In the genomic region with DNA sequence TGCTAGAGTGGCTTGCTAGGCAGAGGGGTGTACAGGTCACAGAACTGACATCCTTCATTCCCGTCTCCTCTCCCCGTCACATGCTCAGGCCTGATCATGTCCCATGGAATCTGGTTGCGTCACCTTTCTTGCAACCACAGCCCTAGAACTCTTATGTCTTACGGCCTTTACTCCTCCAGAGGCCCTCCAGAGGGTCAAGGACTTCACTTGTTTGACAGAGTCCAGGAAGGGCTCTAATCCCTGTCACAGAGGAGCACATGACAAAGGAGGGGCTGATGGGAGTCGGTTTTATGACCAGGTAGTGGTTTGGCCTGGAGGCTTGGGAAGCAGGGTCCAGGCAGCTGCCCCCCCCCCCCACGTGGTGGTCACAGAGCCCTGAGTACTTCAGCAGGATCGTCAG, we compare ENCODE assay signal across 11 mouse cellular contexts. TPM values are rescaled to one million over a fixed set of nuclear protein-coding genes. Genes with fewer than 3 reads are reported as not detected.
DNase-seq lines count a peak whose midpoint lies in the region; ATAC-seq lines count a peak whose summit lies in the region.
"Had no signal": no experiment of that assay in that cellular context is flagged by ENCODE, and none has a peak within 500 bp of the region (broad histone marks: within the 10 kb centered on the region; RNA-seq: fewer than 3 reads in every experiment).

No protein-coding gene starts in this region.

- WGBS in embryonic facial prominence, embryonic 14.5 days, result 48% methylated on average over 7 of the region's 7 CpGs
- 40% methylated on average over 7 of the region's 7 CpGs for WGBS in intestine, embryonic 16.5 days
- WGBS in midbrain, embryonic 15.5 days, result 66% methylated on average over 7 of the region's 7 CpGs

- DNase-seq in embryo, embryonic 10.5 days (ENCODE audit: low spot score), result peak; percentile 6
- DNase-seq in embryo, embryonic 11 days, result no peak
- no peak for DNase-seq in embryonic facial prominence, embryonic 14.5 days (ENCODE audit: low spot score)
- DNase-seq in ovary, adult 18-20 months (ENCODE audit: low spot score), result no peak
- no peak for DNase-seq in spleen, adult 12 weeks (ENCODE audit: low spot score)
- no peak for DNase-seq in adrenal gland, adult 2 months
- DNase-seq: cerebellum, adult 9-11 months; gastrocnemius, adult 2 months had no signal

- H3K27ac ChIP-seq in embryonic facial prominence, embryonic 14.5 days (replicated peaks; ENCODE audit: low read depth, low read length), result 0 out of 2 replicates have a peak overlapping the region, but pooled peaks have one; percentile 45
- H3K27ac ChIP-seq in intestine, embryonic 16.5 days (ENCODE audit: low read length), result peak overlapping the region; percentile 77
- H3K27ac ChIP-seq in midbrain, embryonic 15.5 days, result no peak overlapping the region
- H3K27ac ChIP-seq: gastrocnemius, adult 2 months; layer of hippocampus, adult 2 months had no signal

- peak overlapping the region; percentile 75 for H3K4me2 ChIP-seq in embryonic facial prominence, embryonic 14.5 days (ENCODE audit: low read depth, low read length)
- peak overlapping the region; percentile 40 for H3K4me2 ChIP-seq in intestine, embryonic 16.5 days (ENCODE audit: low read depth, low read length)
- peak overlapping the region; percentile 75 for H3K4me2 ChIP-seq in midbrain, embryonic 15.5 days

- H3K27me3 ChIP-seq in embryonic facial prominence, embryonic 14.5 days (replicated peaks; ENCODE audit: control insufficient read depth, insufficient read depth, low read length), result no peaks in the 10 kb centered on the region
- no peaks in the 10 kb centered on the region for H3K27me3 ChIP-seq in intestine, embryonic 16.5 days (replicated peaks; ENCODE audit: control insufficient read depth, insufficient read depth, low read length)
- no peaks in the 10 kb centered on the region for H3K27me3 ChIP-seq in midbrain, embryonic 15.5 days (replicated peaks)

- ATAC-seq in embryonic facial prominence, embryonic 14.5 days (ENCODE audit: low read depth), result no peak
- peak; percentile 86 for ATAC-seq in intestine, embryonic 16.5 days
- no peak for ATAC-seq in midbrain, embryonic 15.5 days (replicated peaks)

- H3K36me3 ChIP-seq in embryonic facial prominence, embryonic 14.5 days (ENCODE audit: control insufficient read depth, insufficient read depth, low read length), result no peaks in the 10 kb centered on the region
- H3K36me3 ChIP-seq in intestine, embryonic 16.5 days (ENCODE audit: control insufficient read depth, insufficient read depth, low read length), result no peaks in the 10 kb centered on the region
- H3K36me3 ChIP-seq in midbrain, embryonic 15.5 days (replicated peaks), result no peaks in the 10 kb centered on the region

- H3K9ac ChIP-seq in embryonic facial prominence, embryonic 14.5 days (ENCODE audit: low read depth, low read length), result 0 out of 2 replicates have a peak overlapping the region, but pooled peaks have one; percentile 2
- H3K9ac ChIP-seq in intestine, embryonic 16.5 days (ENCODE audit: low read depth, low read length), result peak overlapping the region; percentile 42; the same call in 1 of the 2 replicates
- peak overlapping the region; percentile 7; the same call in 1 of the 2 replicates for H3K9ac ChIP-seq in midbrain, embryonic 15.5 days

- H3K4me1 ChIP-seq in embryonic facial prominence, embryonic 14.5 days (ENCODE audit: control insufficient read depth, insufficient read depth, low read length), result peaks cover 13% of the 10 kb centered on the region
- peaks cover 49% of the 10 kb centered on the region for H3K4me1 ChIP-seq in intestine, embryonic 16.5 days (ENCODE audit: control insufficient read depth, insufficient read depth, low read length)
- peaks cover 49% of the 10 kb centered on the region for H3K4me1 ChIP-seq in midbrain, embryonic 15.5 days

- no peak overlapping the region; the same call in 1 of the 2 replicates for H3K4me3 ChIP-seq in embryonic facial prominence, embryonic 14.5 days (ENCODE audit: low read depth, low read length)
- H3K4me3 ChIP-seq in intestine, embryonic 16.5 days (ENCODE audit: low read length), result peak overlapping the region; percentile 5; the same call in 1 of the 2 replicates
- peak overlapping the region; percentile 81; the same call in 1 of the 2 replicates for H3K4me3 ChIP-seq in midbrain, embryonic 15.5 days
- H3K4me3 ChIP-seq: gastrocnemius, adult 2 months had no signal

- H3K9me3 ChIP-seq in embryonic facial prominence, embryonic 14.5 days (ENCODE audit: control insufficient read depth, low read length), result no peaks in the 10 kb centered on the region
- H3K9me3 ChIP-seq in intestine, embryonic 16.5 days (ENCODE audit: control insufficient read depth, low read length), result no peaks in the 10 kb centered on the region
- H3K9me3 ChIP-seq in midbrain, embryonic 15.5 days, result no peaks in the 10 kb centered on the region

RNA-seq across cellular contexts. Expression of gene Pik3ip1, which starts 38.8 kb away (rescaled TPM):
- 14.4 and 16.2 TPM in 2 replicates for polyA plus RNA-seq in embryonic facial prominence, embryonic 14.5 days (2014; fragmentation: Nextera tagmentation; extraction: Ambion mirVana)
- 7.3 and 8.8 TPM in 2 replicates for polyA plus RNA-seq in intestine, embryonic 16.5 days (2015; fragmentation: Nextera tagmentation; extraction: Ambion mirVana)
- 26.5 and 26.6 TPM in 2 replicates for polyA plus RNA-seq in midbrain, embryonic 15.5 days (2015; fragmentation: Nextera tagmentation; extraction: Ambion mirVana)
- total RNA-seq in adrenal gland, adult 2 months (2021), result 10 to 100 TPM in 1 of 2 experiments, 1 to 10 TPM in 1; 8.0 to 14.0 TPM
- 40.3 and 43.3 TPM in 2 replicates for polyA plus RNA-seq in adrenal gland, adult 2 months (2012; rRNA removed)

RNA-seq across cellular contexts. Expression of gene Limk2, which starts 40.0 kb away (rescaled TPM):
- polyA plus RNA-seq in embryonic facial prominence, embryonic 14.5 days (2014; fragmentation: Nextera tagmentation; extraction: Ambion mirVana), result 63.8 and 74.8 TPM in 2 replicates
- polyA plus RNA-seq in intestine, embryonic 16.5 days (2015; fragmentation: Nextera tagmentation; extraction: Ambion mirVana), result 81.3 and 90.6 TPM in 2 replicates
- 173 and 193 TPM in 2 replicates for polyA plus RNA-seq in midbrain, embryonic 15.5 days (2015; fragmentation: Nextera tagmentation; extraction: Ambion mirVana)
- total RNA-seq in adrenal gland, adult 2 months (2021), result 10 to 100 TPM; 21.3 to 21.7 TPM
- 30.2 and 40.2 TPM in 2 replicates for polyA plus RNA-seq in adrenal gland, adult 2 months (2012; rRNA removed)
